Mouse (Mus musculus): ENCODE data around the gene Hinfp. TPM values are rescaled to one million over a fixed set of nuclear protein-coding genes. Genes with fewer than 3 reads are reported as not detected.

Hinfp gene
- total and polyA plus RNA-seq, 3 experiments: 6.9 to 12.6 (median 10.2) TPM

DNA sequence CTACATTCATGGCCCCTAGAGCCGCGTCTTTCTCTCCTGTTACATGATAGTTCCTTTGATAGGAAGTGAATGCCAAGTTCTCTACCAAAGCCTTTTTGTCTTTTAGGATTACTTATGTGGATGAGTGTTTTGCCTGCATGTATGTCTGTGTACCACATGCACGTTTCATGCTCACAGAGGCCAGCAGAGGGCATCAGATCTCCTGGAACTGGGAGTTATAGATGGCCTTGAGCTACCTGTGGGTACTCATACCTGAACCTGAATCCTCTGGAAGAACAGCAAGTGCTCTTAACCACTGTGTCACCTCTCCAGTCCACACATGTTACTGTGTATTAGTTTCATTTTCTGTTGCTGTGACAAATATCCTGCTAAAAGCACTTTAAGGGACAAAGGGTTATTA, 13.0 kb downstream of the Hinfp start:
- Histone ChIP-seq H3K79me2 (replicated peaks; ENCODE audit: control insufficient read depth, insufficient read depth, low read length) (no peaks in the 10 kb centered on the region), H3K9ac (ENCODE audit: low read depth, low read length) (no peak overlapping the region), H3K4me1 (ENCODE audit: control insufficient read depth, insufficient read depth, low read length) (peaks cover 3% of the 10 kb centered on the region; the same call in 1 of the 2 replicates), H3K36me3 (ENCODE audit: control insufficient read depth, insufficient read depth, low read length) (no peaks in the 10 kb centered on the region), H3K27me3 (ENCODE audit: control insufficient read depth, insufficient read depth, low read length) (peaks cover 7% of the 10 kb centered on the region; the same call in 1 of the 2 replicates), H3K27ac (no peak overlapping the region), H3K4me3 (no peak overlapping the region)
- peak; percentile 36 to 48 for DNase-seq
- TF ChIP-seq CTCF (IDR thresholded peaks at IDR 0.05): peak; percentile 73
- TF ChIP-seq POLR2A (IDR thresholded peaks at IDR 0.05; ENCODE audit: insufficient read depth, low read depth, low read length): no peak
- no peak for TF ChIP-seq EP300 (IDR thresholded peaks at IDR 0.05; ENCODE audit: insufficient read depth, low read depth, low read length)
- intact Hi-C loops (cut with DNase I): loop anchor here (1.0 to 5.0 kb wide), 3 partner anchors 42 to 100 kb away; partner anchors contain the start of gene H2afx
- 67% methylated on average over 3 of the region's 3 CpGs for WGBS

GRCm38 (mm10) chr9:44288959-44289291, 16.5 kb downstream of the Hinfp start:
- Histone ChIP-seq H3K4me3 (no peak overlapping the region), H3K79me2 (replicated peaks; ENCODE audit: control insufficient read depth, insufficient read depth, low read length) (no peaks in the 10 kb centered on the region), H3K9ac (ENCODE audit: low read depth, low read length) (no peak overlapping the region), H3K36me3 (ENCODE audit: control insufficient read depth, insufficient read depth, low read length) (no peaks in the 10 kb centered on the region), H3K4me1 (ENCODE audit: control insufficient read depth, insufficient read depth, low read length) (peaks cover 3% of the 10 kb centered on the region; the same call in 1 of the 2 replicates), H3K27ac (no peak overlapping the region), H3K27me3 (ENCODE audit: control insufficient read depth, insufficient read depth, low read length) (peaks cover 11% of the 10 kb centered on the region; the same call in 1 of the 2 replicates)
- 18% methylated on average over 11 of the region's 11 CpGs for WGBS
- intact Hi-C loops (cut with DNase I): no loop called here
- TF ChIP-seq POLR2A (IDR thresholded peaks at IDR 0.05; ENCODE audit: insufficient read depth, low read depth, low read length) (no peak), EP300 (IDR thresholded peaks at IDR 0.05; ENCODE audit: insufficient read depth, low read depth, low read length) (no peak), CTCF (IDR thresholded peaks at IDR 0.05) (no peak)
- DNase-seq: no peak

GRCm38 (mm10) chr9:44288076-44288958, 17.2 kb downstream of the Hinfp start, which contains the start of gene Abcg4:
Gene Abcg4 (minus strand): TSS chr9:44288615.
- 2% methylated on average over 38 of the region's 38 CpGs for WGBS
- TF ChIP-seq CTCF (IDR thresholded peaks at IDR 0.05) (no peak), EP300 (IDR thresholded peaks at IDR 0.05; ENCODE audit: insufficient read depth, low read depth, low read length) (no peak), POLR2A (IDR thresholded peaks at IDR 0.05; ENCODE audit: insufficient read depth, low read depth, low read length) (no peak)
- intact Hi-C loops (cut with DNase I): no loop called here
- no peak within 1 kb of the TSS for H3K27ac ChIP-seq
- H3K4me1 ChIP-seq (ENCODE audit: control insufficient read depth, insufficient read depth, low read length): peaks cover 3% of the 10 kb centered on the region; the same call in 1 of the 2 replicates
- peak within 1 kb of the TSS; percentile 40 for H3K9ac ChIP-seq (ENCODE audit: low read depth, low read length)
- peak within 1 kb of the TSS; percentile 46 for H3K4me3 ChIP-seq
- H3K36me3 ChIP-seq (ENCODE audit: control insufficient read depth, insufficient read depth, low read length): no peaks in the 10 kb centered on the region
- H3K79me2 ChIP-seq (replicated peaks; ENCODE audit: control insufficient read depth, insufficient read depth, low read length): no peaks in the 10 kb centered on the region
- peaks cover 11% of the 10 kb centered on the region; the same call in 1 of the 2 replicates for H3K27me3 ChIP-seq (ENCODE audit: control insufficient read depth, insufficient read depth, low read length)
- peak; percentile 30 to 47 for DNase-seq

GRCm38 (mm10) chr9:44287401-44288075, 17.9 kb downstream of the Hinfp start:
- Histone ChIP-seq H3K9ac (ENCODE audit: low read depth, low read length) (peak overlapping the region; percentile 40), H3K27me3 (ENCODE audit: control insufficient read depth, insufficient read depth, low read length) (peaks cover 11% of the 10 kb centered on the region; the same call in 1 of the 2 replicates), H3K79me2 (replicated peaks; ENCODE audit: control insufficient read depth, insufficient read depth, low read length) (no peaks in the 10 kb centered on the region), H3K36me3 (ENCODE audit: control insufficient read depth, insufficient read depth, low read length) (no peaks in the 10 kb centered on the region), H3K4me1 (ENCODE audit: control insufficient read depth, insufficient read depth, low read length) (peaks cover 3% of the 10 kb centered on the region; the same call in 1 of the 2 replicates), H3K27ac (no peak overlapping the region), H3K4me3 (peak overlapping the region; percentile 46)
- TF ChIP-seq POLR2A (IDR thresholded peaks at IDR 0.05; ENCODE audit: insufficient read depth, low read depth, low read length) (no peak), EP300 (IDR thresholded peaks at IDR 0.05; ENCODE audit: insufficient read depth, low read depth, low read length) (no peak), CTCF (IDR thresholded peaks at IDR 0.05) (no peak)
- peak in 1 of 2 experiments; percentile 28 for DNase-seq
- 6% methylated on average over 47 of the region's 47 CpGs for WGBS
- intact Hi-C loops (cut with DNase I): no loop called here

DNA sequence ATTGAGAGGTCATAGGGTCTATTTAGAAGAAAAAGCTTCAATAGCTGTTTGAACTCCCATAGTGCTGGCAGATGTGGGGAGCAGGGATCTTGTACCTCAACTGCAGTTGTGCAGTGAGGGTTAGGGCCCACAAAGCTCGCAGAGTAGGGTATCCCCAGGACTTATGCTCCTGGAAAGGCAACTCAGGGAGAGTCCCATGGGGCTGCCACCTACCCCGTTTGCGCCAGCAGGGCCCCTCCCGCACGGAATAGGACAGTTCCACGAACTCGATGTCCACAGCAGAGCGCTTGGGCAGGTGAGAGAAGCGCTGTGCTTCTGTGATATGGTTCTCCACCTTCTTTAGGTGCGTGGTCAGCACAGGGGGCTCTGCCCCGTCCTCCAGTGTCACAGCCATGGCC, 18.5 kb downstream of the Hinfp start:
- TF ChIP-seq CTCF (IDR thresholded peaks at IDR 0.05) (no peak), POLR2A (IDR thresholded peaks at IDR 0.05; ENCODE audit: insufficient read depth, low read depth, low read length) (no peak), EP300 (IDR thresholded peaks at IDR 0.05; ENCODE audit: insufficient read depth, low read depth, low read length) (no peak)
- Histone ChIP-seq H3K79me2 (replicated peaks; ENCODE audit: control insufficient read depth, insufficient read depth, low read length) (no peaks in the 10 kb centered on the region), H3K27me3 (ENCODE audit: control insufficient read depth, insufficient read depth, low read length) (peaks cover 11% of the 10 kb centered on the region; the same call in 1 of the 2 replicates), H3K4me3 (no peak overlapping the region), H3K4me1 (ENCODE audit: control insufficient read depth, insufficient read depth, low read length) (peaks cover 3% of the 10 kb centered on the region; the same call in 1 of the 2 replicates), H3K36me3 (ENCODE audit: control insufficient read depth, insufficient read depth, low read length) (no peaks in the 10 kb centered on the region), H3K9ac (ENCODE audit: low read depth, low read length) (peak overlapping the region; percentile 40), H3K27ac (no peak overlapping the region)
- 43% methylated on average over 11 of the region's 11 CpGs for WGBS
- intact Hi-C loops (cut with DNase I): no loop called here
- no peak for DNase-seq
